Mouse (Mus musculus) testis, postnatal 10 days (tissue): ENCODE data around the gene Serpinb1a.
A peak's percentile ranks its signal among the peaks of the same experiment; 100 is the strongest.

ENCODE experiments used
- DNase-seq: peaks from one replicate; pipeline ENCODE4 v3.0.0; 2021; ENCODE audit warnings: low spot score

Serpinb1a gene

DNA sequence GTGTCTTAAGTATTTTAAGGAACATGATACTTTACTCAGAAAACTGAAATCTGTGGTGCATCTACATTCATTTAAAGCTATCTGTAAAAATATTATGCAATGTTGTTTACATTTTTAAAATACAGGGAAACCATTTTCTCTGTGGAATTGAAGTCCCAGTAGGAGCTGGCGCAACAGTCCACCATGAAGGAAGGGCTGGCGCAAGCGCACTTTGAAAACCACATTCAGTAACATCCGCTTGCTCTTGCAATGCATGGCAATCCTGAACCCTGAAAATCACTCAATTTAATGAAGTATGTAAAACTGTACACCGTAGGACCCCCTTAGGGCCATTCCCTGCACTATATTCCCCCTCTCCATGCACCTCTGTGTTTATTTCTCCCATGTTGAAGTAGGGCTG is 16.5 kb downstream of the Serpinb1a start:
- no peak for DNase-seq

DNA sequence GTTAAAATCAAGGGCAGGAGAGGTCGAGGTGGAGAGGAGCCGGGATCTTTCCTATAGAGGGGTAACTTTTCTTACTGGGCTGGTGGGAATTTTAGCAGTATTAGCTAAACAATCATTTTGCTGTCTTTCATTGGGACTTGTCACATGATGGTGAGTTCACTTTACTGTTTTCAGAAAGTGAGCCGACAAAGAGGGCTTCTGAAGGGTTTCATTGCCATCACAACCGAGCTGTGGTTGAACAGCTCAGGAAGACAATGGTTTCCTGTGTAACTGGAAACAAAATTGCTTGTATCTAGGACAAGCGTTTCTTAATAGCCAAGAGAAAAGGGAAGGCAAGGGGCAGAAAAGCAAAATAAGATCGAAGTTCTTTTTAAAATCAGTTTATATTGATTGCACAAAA is 17.7 kb downstream of the Serpinb1a start:
- DNase-seq, result no peak

DNA sequence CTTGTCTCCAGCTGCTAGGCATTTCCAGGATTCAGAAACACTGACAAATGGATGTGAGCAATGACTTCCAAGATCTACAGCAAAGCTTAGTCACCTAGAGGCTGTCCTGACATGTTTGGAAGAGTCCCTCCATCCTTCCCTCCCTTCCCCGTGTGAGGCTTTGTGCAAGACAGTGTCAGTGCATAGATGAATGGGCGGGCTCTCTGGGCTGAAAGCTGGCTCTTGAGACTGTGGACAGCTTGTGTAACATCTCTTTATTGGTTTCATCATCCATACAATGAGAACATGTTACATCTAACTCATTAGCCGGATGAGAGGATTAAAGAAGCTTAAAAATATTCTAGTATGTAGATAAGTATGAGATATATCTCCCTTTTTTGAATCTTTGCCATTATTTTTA is 18.2 kb downstream of the Serpinb1a start:
- no peak for DNase-seq

DNA sequence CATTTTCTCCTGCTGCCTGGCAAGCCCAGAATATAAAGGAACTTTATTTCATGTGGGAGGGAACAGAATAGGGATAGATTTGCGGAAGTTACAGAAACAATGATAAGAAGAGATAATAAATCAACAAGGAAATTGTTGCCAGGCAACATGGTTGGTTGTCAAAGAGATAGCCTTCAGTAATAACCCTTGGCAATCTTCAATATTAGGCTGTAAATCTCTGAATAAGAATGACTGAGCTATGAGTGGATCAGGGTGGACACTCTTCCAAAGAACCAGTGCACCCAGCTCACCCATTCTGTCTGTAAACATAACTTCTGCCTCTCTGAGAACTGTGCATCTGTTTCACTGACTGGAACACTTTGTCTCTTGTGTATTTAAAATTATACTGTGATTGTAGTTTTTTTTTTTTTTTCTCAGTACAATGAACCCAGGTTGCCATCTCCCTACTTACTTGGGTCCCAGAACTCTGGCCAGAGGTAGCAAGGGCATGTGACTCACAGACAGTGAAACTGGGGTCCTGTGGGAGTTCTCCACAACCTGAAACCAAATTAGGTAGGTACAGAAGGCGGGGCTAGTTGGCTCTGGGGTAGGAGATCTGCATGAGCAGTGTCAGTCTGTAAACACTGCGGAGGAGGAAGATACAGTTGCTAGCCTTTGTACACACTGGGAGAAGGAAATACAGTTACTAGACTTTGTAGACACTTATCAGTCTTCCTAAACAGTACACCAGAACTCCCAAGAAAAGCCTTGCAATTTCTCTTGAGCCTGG is 19.3 kb downstream of the Serpinb1a start:
- DNase-seq, result no peak

DNA sequence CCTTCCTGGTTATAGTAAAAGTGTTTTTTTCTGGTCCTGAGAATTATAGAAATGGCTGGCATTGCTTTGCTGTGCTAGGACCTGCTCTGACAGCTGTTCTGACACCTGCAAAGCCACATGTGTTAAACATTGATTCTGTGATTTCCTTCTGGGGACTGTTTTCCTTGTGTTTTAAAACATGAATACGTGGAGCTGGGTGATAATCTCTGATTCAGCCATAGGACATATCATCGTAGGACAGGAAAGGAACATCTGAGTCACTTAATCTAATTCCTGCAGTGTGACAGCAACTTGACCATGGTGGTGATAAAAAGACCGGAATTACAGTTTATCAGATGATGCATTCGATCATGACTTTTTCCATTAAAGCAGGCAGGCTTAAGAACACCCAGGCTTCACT is 22.1 kb downstream of the Serpinb1a start:
- no peak for DNase-seq

DNA sequence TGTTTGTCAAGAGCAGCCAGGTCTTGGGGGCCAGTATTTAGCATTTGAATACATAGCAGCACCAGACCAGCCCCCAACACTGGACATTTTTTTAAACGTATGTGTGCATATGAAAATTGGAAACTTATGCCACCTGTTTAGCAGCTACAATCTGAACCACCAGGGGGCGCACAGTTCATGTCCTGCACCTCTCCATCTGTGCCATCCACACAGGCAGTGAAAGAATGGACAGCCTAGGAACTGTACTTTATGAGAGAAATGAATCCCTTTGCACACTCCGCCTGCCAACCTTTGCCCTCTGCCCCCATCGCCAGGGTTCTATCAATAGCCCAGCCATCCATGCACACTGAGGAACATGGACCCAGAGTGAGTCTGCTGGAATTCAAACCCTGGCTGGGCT is 23.0 kb downstream of the Serpinb1a start:
- peak; percentile 85 for DNase-seq

DNA sequence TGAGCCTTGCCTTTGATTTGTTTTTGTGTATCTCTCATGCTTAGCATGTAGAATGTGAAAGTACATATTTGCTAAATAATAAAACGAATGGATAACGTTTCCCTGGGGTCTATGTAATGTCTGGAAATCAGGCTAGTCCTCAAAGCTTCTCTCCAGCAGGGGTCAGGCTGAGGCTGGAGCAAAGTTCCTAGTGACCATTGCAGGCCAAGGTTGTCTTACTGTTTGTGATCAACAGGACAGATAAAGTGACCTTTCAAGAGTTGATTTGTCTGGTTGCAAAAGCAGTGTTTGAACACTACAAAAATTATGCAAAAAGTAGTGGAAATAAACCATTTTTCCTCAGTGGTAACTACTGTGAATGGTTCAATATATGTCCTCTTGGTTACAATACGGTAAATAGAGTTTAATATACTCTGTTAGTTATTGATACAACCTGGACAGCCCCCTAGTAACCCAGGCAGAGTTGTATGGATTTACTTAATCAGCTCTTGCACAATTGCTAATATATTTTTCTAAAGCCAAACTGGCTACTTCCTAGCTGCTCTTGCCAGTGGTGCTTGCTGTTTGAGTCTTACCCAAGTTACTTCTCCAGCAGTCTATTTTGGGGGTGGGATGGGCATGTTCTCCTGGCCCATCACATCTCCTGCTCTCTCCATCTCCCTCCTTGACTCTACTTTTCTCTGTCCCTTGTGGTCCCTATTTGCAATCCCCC is 23.7 kb downstream of the Serpinb1a start:
- no peak for DNase-seq

DNA sequence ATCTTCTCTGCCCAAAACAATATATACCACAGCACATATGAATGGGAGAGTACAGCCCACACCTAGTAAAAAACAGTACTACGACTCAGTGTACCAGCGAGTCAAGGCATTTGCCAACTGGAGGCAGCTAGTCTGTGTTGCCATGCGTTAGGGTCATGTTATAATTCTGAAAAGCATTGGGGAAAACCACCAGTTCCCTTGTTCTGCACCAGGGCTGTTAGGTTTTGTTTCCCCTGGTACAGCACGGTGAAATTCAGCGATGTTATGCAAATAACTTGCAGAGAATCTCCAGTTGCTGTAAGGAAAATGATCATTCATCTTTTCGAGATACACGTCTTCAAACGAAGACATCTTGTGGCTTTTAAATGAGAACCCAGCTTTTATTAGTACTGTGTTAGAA is 25.4 kb downstream of the Serpinb1a start:
- DNase-seq, result no peak

DNA sequence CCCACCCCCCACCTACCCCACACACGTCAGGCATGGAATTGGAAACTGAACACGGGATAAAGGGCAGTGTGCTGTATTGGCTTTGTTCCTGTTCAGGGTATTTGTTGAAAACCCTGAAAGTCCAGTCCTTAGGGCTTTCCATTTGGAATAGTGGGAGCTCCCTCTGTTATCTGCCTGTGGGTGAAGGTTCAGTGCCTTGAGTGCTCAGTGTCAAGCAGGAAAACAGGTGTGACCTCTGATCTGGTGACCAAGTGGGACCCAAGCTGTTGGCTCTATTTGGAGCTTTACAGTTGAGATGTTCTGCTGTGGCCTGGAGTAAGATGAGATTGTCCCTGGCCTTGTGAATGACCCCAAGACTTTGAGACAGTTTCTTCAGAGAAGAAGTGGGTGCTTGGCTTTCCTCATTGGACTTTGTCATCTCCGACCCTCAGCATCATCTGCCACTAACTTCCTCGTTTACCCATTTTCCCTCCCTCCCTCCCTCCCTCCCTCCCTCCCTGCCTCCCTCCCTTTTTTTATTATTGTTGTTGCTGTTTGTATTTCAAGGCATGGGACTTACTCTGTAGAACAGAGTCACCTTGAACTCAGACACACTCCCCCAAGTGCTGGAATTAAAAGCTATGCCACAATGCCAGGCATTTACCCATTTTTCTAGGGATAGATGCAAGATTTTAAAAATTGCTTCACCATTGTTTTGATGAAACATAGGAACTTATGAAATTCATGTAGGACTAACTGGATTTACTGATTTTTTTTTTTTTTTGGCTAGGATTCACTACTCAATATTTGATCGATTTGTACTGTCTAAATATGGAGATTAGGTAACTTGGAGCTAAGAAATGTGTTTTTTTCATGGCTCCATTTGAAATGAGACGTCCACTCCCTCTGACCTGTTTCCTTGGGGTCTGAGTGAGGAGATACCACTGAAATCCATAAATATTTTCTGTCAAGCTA is 26.3 kb downstream of the Serpinb1a start:
- DNase-seq, result no peak

DNA sequence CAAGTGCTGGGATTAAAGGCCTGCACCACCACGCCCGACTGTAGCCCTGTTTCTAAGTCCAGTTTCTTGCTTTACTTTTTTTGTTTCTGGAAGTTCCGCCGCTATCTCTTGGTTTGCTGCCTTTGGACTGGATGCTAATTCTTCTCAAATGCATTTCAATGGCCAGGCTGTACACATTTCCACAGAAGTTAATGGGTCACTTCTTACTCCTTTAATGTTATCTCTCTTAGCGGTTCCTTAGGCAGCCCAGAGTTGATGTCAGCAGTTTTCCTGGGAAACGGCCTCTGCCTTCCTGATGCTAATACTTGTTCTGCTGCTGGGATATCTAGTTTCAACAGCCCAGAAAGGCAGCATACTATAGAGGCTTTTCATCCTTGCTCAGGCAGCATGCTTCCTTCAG is 27.9 kb downstream of the Serpinb1a start:
- no peak for DNase-seq

DNA sequence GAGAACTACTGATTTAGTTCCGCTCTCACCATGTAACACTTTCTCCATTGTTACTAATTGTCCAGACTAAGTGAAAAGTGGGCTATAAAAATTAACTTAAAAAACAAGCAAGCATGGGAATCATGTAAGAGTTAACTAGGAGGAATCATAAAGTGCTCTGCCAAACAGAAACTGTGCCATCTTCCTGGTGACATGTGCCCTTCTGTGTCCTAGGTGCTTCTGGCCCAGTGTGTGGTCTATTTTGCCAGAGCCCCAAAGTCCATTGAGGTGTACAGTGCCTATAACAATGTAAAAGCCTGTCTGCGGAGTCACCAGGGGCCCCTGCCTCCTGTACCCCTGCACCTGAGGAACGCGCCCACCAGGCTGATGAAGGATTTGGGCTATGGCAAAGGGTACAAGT is 29.3 kb downstream of the Serpinb1a start:
- no peak for DNase-seq

DNA sequence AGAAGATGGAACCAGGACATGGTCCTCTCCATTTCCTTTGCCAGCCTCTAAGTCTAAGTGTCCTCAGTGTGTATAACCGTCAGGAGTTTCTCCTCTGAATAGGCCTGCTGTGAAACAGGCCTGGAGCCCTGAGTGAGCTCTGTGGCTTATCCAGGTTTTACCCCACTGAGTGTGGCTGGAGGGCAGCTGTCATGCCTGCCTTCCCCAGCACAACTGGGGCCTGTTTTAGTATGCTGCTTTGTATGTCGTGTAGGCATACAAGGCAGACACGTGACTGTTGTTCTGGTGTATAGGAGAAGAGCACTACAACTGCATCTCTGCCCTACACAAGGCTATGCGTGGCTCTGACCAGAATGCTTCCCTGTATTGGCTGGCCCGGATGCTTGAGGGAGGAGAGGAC is 31.1 kb downstream of the Serpinb1a start:
- DNase-seq, result no peak

DNA sequence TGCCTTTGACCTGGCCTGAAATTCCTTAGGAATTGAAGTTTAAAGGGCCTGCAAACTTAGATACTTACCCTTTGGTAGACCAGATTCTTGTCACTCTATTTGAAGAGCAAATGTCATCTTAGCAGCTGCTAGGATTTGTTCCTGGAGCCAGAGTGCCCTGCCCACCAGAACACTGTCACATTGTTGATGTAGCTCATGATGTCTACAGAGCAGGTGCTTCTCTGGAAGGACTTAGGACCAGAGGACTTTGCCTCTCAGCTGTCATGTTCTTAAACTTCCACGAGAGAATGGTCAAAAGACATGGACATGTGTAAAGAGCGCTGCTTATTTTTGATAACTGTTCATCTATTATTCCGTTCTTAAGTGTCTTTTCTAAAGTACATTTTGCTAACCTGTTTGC is 31.7 kb downstream of the Serpinb1a start:
- no peak for DNase-seq

DNA sequence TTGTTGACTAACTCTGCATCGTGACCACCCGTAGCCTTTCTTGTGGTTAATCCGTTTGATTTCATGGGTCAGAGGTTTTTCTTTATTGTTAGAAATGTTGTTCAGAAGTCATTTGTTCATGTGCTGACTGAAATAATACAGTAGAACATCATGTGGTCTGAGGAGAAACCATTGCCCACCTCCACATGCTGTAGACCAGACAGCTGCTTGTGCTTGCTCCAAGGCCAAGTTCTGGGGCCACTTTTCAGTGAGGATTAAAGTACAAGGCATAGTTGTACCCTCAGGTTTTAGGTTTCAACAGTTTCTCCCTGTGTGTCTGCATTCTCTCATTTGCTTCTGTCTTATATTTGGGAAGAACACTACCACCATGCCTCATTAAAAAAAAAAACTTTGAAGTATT is 43.4 kb downstream of the Serpinb1a start:
- no peak for DNase-seq

DNA sequence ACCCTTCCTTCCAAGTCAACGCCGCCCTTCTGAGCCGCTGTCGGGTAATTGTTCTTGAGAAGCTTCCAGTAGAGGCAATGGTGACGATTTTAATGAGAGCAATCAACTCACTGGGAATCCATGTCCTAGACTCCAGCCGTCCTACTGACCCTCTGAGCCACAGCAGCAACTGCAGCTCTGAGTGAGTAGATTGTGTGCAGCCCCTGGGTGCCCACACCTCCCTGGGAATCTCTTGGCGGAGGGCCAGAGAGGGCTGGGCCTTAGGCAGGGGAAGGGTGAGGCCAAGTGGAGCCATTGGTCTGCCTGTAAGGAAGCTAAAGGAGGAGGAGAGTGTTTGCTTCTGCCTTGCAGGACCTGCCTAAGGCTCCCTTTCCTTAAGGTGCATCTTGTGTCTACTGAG is 44.2 kb downstream of the Serpinb1a start:
- DNase-seq, result peak; percentile 67

DNA sequence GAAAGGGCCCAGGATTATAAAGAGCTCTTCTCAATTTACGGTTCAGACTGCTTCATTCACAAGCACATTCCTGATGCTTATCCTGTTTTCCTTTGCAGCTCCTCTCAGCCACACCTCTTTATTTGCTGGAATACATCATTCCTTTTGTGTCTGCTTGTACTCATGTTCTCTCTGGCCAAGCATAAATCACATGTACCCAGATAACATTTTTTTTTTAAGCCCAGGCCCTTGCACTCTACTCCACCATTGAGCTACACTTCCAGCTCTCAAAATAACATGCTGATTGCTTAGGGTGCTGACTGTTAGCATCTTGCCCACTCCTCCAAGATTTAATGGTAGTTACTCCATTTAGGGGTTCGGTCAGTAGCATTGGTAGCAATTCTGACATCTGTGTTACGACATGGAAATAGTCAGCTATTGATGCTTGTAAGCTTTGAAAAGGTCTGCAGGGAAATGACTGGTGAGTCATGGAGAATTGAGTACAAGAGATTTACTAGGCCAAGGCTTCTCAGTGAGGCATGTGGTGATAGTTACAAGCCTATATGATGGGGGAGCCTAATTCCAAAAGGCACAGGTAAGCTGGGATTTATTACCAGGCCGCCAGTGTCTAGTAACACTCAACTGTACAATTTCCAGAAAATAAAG is 47.2 kb downstream of the Serpinb1a start:
- DNase-seq, result no peak

DNA sequence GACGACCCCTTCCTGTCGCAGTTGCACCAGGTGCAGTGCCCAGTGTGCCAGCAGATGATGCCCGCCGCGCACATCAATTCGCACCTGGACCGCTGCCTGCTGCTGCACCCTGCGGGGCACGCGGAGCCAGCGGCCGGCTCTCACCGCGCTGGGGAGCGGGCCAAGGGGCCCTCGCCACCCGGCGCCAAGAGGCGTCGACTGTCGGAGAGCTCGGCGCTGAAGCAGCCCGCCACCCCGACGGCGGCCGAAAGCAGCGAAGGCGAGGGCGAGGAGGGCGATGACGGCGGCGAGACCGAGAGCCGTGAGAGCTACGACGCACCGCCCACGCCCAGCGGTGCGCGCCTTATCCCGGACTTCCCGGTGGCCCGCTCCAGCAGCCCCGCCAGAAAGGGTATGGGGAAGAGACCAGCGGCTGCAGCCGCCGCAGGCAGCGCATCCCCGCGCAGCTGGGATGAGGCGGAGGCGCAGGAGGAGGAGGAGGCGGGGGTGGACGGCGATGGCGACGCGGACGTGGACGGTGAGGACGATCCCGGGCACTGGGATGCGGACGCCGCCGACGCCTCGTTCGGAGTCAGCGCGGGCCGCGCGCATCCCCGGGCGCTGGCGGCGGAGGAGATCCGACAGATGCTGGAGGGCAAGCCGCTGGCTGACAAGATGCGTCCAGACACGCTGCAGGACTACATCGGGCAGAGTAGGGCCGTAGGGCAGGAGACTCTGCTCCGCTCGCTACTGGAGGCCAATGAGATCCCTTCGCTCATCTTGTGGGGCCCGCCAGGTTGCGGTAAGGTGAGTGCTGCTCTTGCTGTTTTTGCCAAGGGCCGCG is 48.5 kb downstream of the Serpinb1a start, which contains the start of gene D930007J09Rik:
Gene D930007J09Rik (minus strand): TSS at position 591 of the 823 bp plus-strand sequence.
- DNase-seq, result peak; percentile 68

DNA sequence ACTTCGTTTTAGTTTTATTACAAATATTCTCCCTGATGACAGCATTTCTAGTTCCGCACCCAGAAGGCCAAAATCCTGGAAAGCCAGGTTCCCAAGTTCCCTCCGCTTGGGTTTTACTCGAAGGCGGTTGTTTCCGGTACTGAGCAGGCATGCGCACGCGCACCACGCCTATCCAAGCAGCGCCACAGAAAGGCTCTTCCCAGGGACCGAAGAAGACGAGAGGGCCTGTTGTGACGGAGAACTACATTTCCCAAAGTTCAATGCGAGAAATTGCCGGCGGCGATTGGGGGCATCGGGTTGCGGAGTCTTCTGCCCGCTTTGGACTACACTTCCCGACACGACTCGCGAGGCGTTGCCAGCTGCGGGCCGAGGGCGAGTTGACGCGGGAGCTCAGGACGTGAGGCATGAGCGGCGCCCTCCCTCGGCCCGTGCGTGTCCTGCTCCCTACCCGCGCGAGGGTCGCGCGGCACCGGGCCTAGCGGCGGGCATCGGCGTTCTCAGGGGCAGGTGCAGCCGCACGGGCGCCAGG is 49.2 kb downstream of the Serpinb1a start, which contains the start of gene Wrnip1:
Gene Wrnip1 (plus strand): TSS at position 346 of the 529 bp plus-strand sequence.
- peak; percentile 93 for DNase-seq

DNA sequence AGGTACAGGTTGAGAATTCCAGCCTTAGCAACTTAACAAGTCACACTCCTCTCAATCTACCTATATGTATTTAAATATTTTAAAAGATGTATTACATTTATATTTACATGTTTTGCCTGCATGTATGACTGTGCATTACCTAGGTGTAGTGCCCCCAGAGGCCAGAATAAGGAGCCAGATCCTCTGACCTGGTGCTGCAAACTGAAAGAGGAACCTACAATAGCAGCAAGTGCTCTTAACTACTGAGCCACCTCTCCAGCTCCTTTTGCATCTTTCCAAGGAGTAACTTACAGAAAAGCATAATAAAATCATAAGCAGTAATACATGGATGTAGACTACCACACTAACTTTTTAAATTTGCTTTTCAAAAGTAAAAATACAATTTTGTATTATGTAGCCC is 50.1 kb downstream of the Serpinb1a start:
- no peak for DNase-seq

DNA sequence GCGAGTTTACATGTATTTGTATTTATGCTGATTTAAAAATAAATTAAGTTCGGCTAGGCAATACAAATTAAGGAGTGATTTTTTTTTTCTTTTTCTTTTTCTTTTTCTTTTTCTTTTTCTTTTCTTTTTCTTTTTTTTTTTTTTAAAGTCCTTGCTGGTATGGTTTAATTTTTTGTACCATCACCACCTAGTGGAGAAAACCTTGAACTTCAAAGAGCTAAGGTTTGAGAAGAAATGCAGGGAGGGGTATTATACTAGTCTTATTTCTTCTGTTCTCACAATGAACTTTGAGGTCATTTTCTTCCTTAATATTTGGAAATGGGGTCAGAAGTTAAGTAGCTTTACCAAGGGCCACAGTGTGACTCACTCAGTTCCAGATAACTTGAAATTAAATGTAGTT is 51.9 kb downstream of the Serpinb1a start:
- DNase-seq, result no peak

DNA sequence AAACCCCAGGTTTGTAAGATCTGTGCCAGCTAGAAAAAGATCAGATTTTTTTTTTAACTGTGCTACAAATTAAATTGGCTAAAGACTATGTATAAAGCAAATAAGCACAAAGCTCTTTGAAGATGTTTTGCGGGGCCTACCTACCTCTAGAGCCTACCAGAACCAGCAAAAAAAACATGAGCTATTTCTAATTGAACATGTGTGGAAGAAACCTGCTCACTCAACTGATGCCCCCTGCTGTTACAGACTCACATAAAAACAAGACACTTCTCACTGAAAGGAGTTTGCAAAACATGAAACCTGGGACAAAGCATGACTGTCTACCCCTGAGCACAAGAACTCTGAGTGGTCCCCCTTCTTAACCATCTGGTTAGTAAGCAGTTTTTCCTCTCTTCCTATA is 53.9 kb downstream of the Serpinb1a start:
- no peak for DNase-seq
